ENCODE assay signal across 11 mouse cellular contexts in genomic region chr11:80923286-80923951, GRCm38 (mm10).
DNase-seq lines count a peak whose midpoint lies in the region.
"Had no signal": no experiment of that assay in that cellular context is flagged by ENCODE, and none has a peak within 500 bp of the region (broad histone marks: within the 10 kb centered on the region; RNA-seq: fewer than 3 reads in every experiment).

No protein-coding gene starts in this region.

- peak; percentile 30 for DNase-seq in left cerebral cortex, adult 11 months (ENCODE audit: low spot score)
- no peak for DNase-seq in left cerebral cortex, postnatal 4 days
- peak; percentile 20 to 31 for DNase-seq in frontal cortex, postnatal 25 days (ENCODE audit: low spot score in 2 of 2)
- peak; percentile 31 to 54 for DNase-seq in left cerebral cortex, postnatal 10 days (ENCODE audit: extremely low spot score in 1 of 2, low spot score in 2 of 2)
- DNase-seq in right cerebral cortex, postnatal 4 days, result peak; percentile 25
- DNase-seq in thymus, postnatal 4 days, result no peak
- DNase-seq in MN1 (ENCODE audit: low spot score), result no peak
- DNase-seq: cerebellum, adult 2 months; kidney, adult 18-20 months; lung, postnatal 4 days; spleen, adult 18-20 months had no signal

- intact Hi-C loops in left cerebral cortex, postnatal 4 days (cut with DNase I), result no loop called here
- intact Hi-C loops in left cerebral cortex, postnatal 10 days (cut with DNase I), result no loop called here

Comparison
In these comparisons a context has a peak if more than half of its experiments do, and no peak if none do; other contexts are left out.
1. DNase-seq: peak in left cerebral cortex, adult 11 months (single experiment), frontal cortex, postnatal 25 days (2 of 2), left cerebral cortex, postnatal 10 days (2 of 2) and right cerebral cortex, postnatal 4 days (single experiment); none in left cerebral cortex, postnatal 4 days (single experiment), thymus, postnatal 4 days (single experiment) and MN1 (single experiment).